Mouse (Mus musculus): ENCODE measurements around the gene Foxn3.

Foxn3 gene

GRCm38 (mm10) chr12:99180234-99180824, 383.1 kb downstream of the Foxn3 start:
- DNase-seq (ENCODE audit: low spot score in 2 of 2), result no peak

DNA sequence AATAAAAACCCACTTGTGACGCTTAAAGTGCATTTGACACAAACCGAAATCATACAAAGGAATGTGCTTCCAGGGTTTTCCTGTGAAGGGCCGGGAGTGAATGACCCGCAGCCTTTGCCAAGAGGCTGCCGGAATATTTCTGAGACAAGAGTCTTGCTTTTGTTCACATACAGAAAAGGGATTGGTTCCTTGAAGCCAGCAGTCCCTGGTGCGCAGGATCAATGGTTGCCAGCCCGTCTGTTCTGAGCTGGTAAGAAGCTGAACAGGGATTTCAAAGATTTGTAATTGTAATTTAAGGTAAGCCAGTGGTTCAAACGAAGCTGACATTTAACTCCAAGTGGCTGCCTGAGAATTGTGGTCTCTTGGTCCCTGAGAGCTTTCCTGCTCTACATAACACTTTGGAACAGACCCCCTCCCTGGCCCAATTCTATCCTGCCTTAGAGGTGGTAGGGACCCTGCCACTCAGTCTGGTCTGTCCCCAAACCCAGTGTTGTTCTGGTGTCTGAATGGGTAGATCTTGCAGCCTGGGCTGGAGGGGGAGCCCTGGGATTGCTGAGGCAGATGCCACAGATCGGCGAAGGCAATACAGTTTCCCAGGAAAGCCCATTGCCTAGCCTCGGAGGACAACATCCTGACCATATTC, 388.3 kb downstream of the Foxn3 start:
- no peak for DNase-seq (ENCODE audit: low spot score in 2 of 2)

- no peak for DNase-seq (ENCODE audit: low spot score in 2 of 2)
Observed at GRCm38 (mm10) chr12:99172170-99172569, 391.2 kb downstream of the Foxn3 start.

- DNase-seq (ENCODE audit: low spot score in 2 of 2), result no peak
Observed at GRCm38 (mm10) chr12:99169925-99170324, 393.5 kb downstream of the Foxn3 start.

DNA sequence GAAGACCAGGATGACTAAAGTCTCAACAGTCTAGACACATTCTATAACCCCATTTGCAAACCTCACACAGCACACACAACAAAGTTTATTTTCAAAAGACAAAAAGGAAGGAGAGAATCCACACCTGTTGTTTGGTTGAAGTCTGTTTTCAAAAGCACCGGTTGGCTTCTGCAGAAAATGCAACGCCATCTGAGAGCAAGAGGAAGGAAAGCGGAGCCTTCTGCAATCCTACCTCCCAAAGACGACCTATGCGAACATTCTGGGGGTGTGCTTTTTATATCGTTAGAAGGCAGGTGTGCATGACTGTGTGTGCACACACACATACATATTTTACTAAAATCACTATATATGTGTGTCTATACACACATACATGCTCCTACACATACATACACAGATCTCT, 397.3 kb downstream of the Foxn3 start:
- DNase-seq (ENCODE audit: low spot score in 2 of 2), result no peak

DNA sequence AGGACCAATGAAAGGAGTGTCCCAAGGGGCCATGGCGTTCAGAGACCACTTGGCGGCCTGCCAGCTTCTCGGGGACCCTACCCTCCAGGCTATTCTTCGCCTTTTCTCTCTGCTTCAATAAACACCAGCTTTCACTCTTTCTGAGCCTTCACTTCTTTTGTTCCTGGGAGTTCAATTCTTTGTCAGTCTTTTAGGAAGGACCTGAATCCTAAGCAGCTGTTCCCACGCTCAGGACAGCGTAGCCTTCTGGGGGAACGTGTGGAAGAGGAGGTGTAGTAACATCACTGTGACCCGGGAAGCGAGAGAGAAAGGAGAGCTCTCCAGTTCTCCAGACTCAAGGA, 400.1 kb downstream of the Foxn3 start:
- DNase-seq (ENCODE audit: low spot score in 2 of 2), result no peak

- no peak for DNase-seq (ENCODE audit: low spot score in 2 of 2)
Observed at GRCm38 (mm10) chr12:99162639-99163341, 400.6 kb downstream of the Foxn3 start.

GRCm38 (mm10) chr12:99162188-99162587, 401.2 kb downstream of the Foxn3 start:
- DNase-seq (ENCODE audit: low spot score in 2 of 2), result peak in 1 of 2 experiments; percentile 28

DNA sequence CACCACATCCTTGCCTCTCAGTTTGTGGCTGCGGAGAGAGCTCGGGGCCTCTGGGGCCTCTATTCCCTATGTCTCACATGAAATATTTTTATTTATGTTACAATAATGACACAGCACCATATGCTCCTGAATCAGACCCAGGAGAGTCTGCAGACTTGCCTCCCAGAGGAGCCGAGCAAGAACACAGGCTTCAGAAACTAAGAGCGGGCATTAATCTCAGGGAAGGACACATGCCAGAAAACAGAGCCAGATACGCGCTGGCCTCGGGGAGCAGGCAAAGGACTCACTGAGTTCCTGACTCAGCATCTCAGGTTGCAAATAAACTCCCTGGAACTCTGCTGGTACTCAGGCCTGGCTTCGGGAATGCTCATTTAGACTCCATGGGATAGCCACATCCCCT, 403.3 kb downstream of the Foxn3 start:
- DNase-seq (ENCODE audit: low spot score in 2 of 2), result no peak

- no peak for DNase-seq (ENCODE audit: low spot score in 2 of 2)
Observed at GRCm38 (mm10) chr12:99155904-99156303, 407.5 kb downstream of the Foxn3 start.

GRCm38 (mm10) chr12:99154230-99154629, 409.2 kb downstream of the Foxn3 start:
- DNase-seq (ENCODE audit: low spot score in 2 of 2), result no peak

GRCm38 (mm10) chr12:99153664-99154063, 409.7 kb downstream of the Foxn3 start:
- DNase-seq (ENCODE audit: low spot score in 2 of 2), result no peak

- peak; percentile 28 to 35 for DNase-seq (ENCODE audit: low spot score in 2 of 2)
Observed at GRCm38 (mm10) chr12:99150126-99150525, 413.3 kb downstream of the Foxn3 start.

DNA sequence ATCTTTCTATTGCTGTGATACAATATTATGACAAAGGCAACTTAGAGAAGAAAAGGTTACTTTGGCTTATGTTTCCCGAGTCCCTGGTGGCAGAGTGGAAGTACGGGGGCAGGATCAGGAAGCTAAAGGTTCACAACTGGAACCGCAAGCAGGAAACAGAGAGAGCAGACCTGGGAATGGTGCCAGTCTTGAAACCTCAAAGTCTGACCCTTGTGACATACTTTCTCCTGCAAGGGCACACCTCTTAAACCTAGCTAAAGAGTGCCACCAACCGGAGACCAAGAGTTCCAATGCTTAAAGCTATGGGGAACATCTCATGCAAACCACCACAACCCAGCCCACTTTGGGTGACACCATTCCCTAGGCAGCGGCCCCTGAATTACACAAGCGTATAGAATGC, 414.2 kb downstream of the Foxn3 start:
- no peak for DNase-seq (ENCODE audit: low spot score in 2 of 2)
